Mouse (Mus musculus) liver, adult 2 months (tissue): ENCODE results near the gene Gm28038. TPM values are rescaled to one million over a fixed set of nuclear protein-coding genes. Genes with fewer than 3 reads are reported as not detected.
A peak's percentile ranks its signal among the peaks of the same experiment; 100 is the strongest.

Experiments
- DNase-seq: peaks from one replicate; pipeline ENCODE4 v3.0.0-alpha.2; 2011; ENCODE audit warnings: low read depth, low spot score; ENCODE audit errors: extremely low read depth
- H3K27ac ChIP-seq: fragments of 200-500 bp; replicated peaks from 2 replicates; pipeline ENCODE4 v1.5.1; 2012; ENCODE audit warnings: low read depth, mild to moderate bottlenecking, control low read depth, inconsistent platforms, low read length; ENCODE audit not compliant: insufficient read depth
- H3K27me3 ChIP-seq: fragments of 200-500 bp; 2 replicates; pipeline ENCODE4 v1.6.1; 2012; ENCODE audit warnings: mild to moderate bottlenecking, moderate library complexity, low read length, inconsistent platforms; ENCODE audit not compliant: control insufficient read depth, insufficient read depth
- H3K36me3 ChIP-seq: fragments of 200-500 bp; 2 replicates; pipeline ENCODE4 v1.6.1; 2012; ENCODE audit warnings: low read length, inconsistent platforms; ENCODE audit not compliant: control insufficient read depth, insufficient read depth
- H3K4me1 ChIP-seq: fragments of 200-500 bp; 2 replicates; pipeline ENCODE4 v1.6.1; 2011; ENCODE audit warnings: low read length; ENCODE audit not compliant: control insufficient read depth, insufficient read depth
- H3K4me3 ChIP-seq: fragments of 200-500 bp; 2 replicates; pipeline ENCODE4 v1.5.1; 2011; ENCODE audit warnings: low read depth, mild to moderate bottlenecking, control low read depth, low read length, moderate library complexity; ENCODE audit not compliant: insufficient read depth
- H3K79me2 ChIP-seq: fragments of 200-500 bp; 2 replicates; pipeline ENCODE4 v1.6.1; 2012; ENCODE audit warnings: inconsistent platforms, mild to moderate bottlenecking, low read length, moderate library complexity; ENCODE audit not compliant: control insufficient read depth, insufficient read depth
- H3K9ac ChIP-seq: fragments of 200-500 bp; 2 replicates; pipeline ENCODE4 v1.6.1; 2012; ENCODE audit warnings: low read depth, mild to moderate bottlenecking, control low read depth, inconsistent platforms, low read length
- CTCF ChIP-seq: fragments of 200-500 bp; IDR thresholded peaks from 2 replicates; pipeline ENCODE4 v1.5.1; 2011; ENCODE audit warnings: low read depth, low read length, control low read depth
- POLR2A ChIP-seq: fragments of 200-500 bp; IDR thresholded peaks from 2 replicates; pipeline ENCODE4 v1.6.1; 2011; ENCODE audit warnings: low read length, control low read depth; ENCODE audit not compliant: insufficient read depth; ENCODE audit errors: extremely low read depth
- WGBS: fragments of 180-500 bp; shearing (Covaris S2); methylation state at CpG from one replicate; pipeline ENCODE4 v1.1.7; 2018; 5-methylcytosine and 5-hydroxymethylcytosine counted together
- polyA plus RNA-seq: library from polyadenylated mRNA; depleted of rRNA; stranded (reverse); fragments of >200 nt; gene quantifications from 2 replicates; pipeline ENCODE4 v1.2.3, GENCODE M21; 2012
- total RNA-seq: library from RNA; depleted of rRNA; stranded (reverse); fragments of >200 nt; gene quantifications from 2 replicates; pipeline ENCODE4 v1.2.3, GENCODE M21; 2014

Gm28038 gene
- total and polyA plus RNA-seq, 2 experiments: not detected

GRCm38 (mm10) chr2:30263811-30264210 lies 17.0 kb upstream of the Gm28038 start:
- peaks cover 23% of the 10 kb centered on the region for H3K79me2 ChIP-seq
- no peak overlapping the region for H3K4me3 ChIP-seq
- peaks cover 46% of the 10 kb centered on the region for H3K4me1 ChIP-seq
- WGBS: 86% methylated on average over 6 of the region's 6 CpGs
- TF ChIP-seq CTCF (no peak), POLR2A (no peak)
- no peak overlapping the region for H3K9ac ChIP-seq
- H3K27me3 ChIP-seq: no peaks in the 10 kb centered on the region
- peaks cover 16% of the 10 kb centered on the region for H3K36me3 ChIP-seq
- no peak for DNase-seq
- H3K27ac ChIP-seq: peak overlapping the region; percentile 52; the same call in 1 of the 2 replicates

DNA sequence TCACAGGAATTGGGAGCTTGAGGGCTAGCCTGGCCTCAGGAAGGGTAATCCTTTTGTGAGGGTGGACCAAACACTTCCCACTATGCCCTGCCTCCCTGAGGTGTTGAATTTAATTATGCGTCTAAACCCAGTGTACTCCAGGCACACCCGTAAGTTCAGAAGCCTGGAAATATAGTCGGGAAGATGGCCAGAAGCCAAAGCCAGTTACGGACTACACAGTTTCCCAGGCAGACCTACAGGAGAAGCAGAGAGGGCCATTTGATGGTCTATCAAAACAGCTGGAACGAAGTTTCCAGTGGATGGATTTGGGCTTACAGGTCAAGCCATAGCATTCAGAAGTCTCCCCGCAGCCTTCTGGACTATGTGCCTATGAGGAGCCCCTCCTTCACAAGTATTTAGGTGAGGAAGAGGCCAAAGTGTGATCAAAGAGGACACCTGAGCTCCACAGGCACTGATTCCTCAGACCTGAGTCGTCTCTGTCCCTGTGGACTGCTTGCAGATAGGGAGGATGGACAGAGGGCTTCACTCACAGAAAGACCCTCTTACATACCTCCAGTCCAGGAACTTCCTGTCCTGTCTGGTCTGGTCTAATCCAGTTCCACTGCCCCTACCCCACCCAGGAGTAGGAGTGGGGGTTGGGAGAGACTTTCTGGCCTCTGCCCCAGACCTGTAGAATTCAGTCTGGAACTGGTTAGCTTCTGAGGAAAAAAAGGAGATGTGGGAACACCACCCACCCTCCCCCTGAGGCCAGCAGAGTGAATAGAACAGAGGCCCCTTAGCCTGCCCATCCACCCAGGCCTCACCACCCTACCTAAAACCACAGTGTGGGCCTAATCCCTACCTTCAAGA lies 15.9 kb upstream of the Gm28038 start:
- peak overlapping the region; percentile 98 for H3K27ac ChIP-seq
- peak overlapping the region; percentile 50; the same call in 1 of the 2 replicates for H3K9ac ChIP-seq
- peaks cover 54% of the 10 kb centered on the region for H3K4me1 ChIP-seq
- no peaks in the 10 kb centered on the region for H3K27me3 ChIP-seq
- H3K36me3 ChIP-seq: peaks cover 13% of the 10 kb centered on the region
- TF ChIP-seq CTCF (no peak), POLR2A (no peak)
- H3K79me2 ChIP-seq: peaks cover 12% of the 10 kb centered on the region
- DNase-seq: no peak
- no peak overlapping the region for H3K4me3 ChIP-seq
- WGBS: 51% methylated on average over 7 of the region's 7 CpGs

DNA sequence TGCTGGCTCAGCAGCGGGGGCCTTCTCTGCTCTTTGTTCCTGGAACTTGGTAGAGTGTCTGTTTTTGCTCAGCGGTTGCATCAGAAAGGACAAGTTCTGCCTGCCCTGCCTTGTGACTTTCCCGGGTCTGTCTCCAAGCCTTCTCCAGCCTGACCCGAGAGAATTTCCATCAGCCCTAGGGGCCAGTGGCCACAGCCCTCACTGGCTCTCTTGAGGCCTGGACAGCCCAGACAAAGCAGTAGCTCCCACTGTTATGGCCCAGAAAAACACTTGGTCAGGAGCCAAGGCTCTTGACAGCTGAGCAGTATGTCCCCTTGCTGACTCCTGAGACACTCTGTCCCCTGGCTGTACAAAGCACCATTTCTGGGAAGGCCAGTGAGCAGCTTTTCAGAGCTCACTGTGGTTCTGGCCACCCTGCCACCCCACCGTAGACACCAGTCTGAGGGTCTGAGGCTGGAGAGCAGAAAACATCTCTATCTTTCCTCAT lies 15.0 kb upstream of the Gm28038 start, which contains the start of gene Phyhd1:
TSS of gene Phyhd1 (plus strand) at position 437 of the 487 bp plus-strand sequence.
- Histone ChIP-seq H3K27ac (peak within 1 kb of the TSS; percentile 98), H3K9ac (peak within 1 kb of the TSS; percentile 72), H3K79me2 (peaks cover 13% of the 10 kb centered on the region), H3K36me3 (peaks cover 16% of the 10 kb centered on the region), H3K4me3 (peak within 1 kb of the TSS; percentile 48), H3K27me3 (no peaks in the 10 kb centered on the region), H3K4me1 (peaks cover 54% of the 10 kb centered on the region)
- DNase-seq: peak; percentile 77
- 1% methylated on average over 5 of the region's 5 CpGs for WGBS
- no peak for TF ChIP-seq POLR2A
- no peak for TF ChIP-seq CTCF

- Histone ChIP-seq H3K4me3 (peak overlapping the region; percentile 48), H3K36me3 (peaks cover 16% of the 10 kb centered on the region), H3K79me2 (peaks cover 13% of the 10 kb centered on the region), H3K27me3 (no peaks in the 10 kb centered on the region), H3K9ac (peak overlapping the region; percentile 72), H3K27ac (peak overlapping the region; percentile 98), H3K4me1 (peaks cover 54% of the 10 kb centered on the region)
- WGBS: 1% methylated on average over 4 of the region's 4 CpGs
- peak; percentile 97 for DNase-seq
- TF ChIP-seq POLR2A (peak; percentile 49; the same call in 1 of the 2 replicates), CTCF (no peak)
These were observed 14.4 kb upstream of the Gm28038 start for GRCm38 (mm10) chr2:30266392-30266941.

GRCm38 (mm10) chr2:30267466-30267865 lies 13.4 kb upstream of the Gm28038 start:
- H3K27ac ChIP-seq: peak overlapping the region; percentile 98
- 73% methylated on average over 2 of the region's 2 CpGs for WGBS
- H3K79me2 ChIP-seq: peaks cover 11% of the 10 kb centered on the region
- H3K4me3 ChIP-seq: peak overlapping the region; percentile 48
- TF ChIP-seq POLR2A: no peak
- TF ChIP-seq CTCF: no peak
- H3K36me3 ChIP-seq: peaks cover 16% of the 10 kb centered on the region
- H3K4me1 ChIP-seq: peaks cover 52% of the 10 kb centered on the region
- no peak for DNase-seq
- H3K27me3 ChIP-seq: no peaks in the 10 kb centered on the region
- peak overlapping the region; percentile 72 for H3K9ac ChIP-seq
